Mouse (Mus musculus) kidney, embryonic 16.5 days (tissue): Measurements from ENCODE around the gene Pih1d1. TPM values are rescaled to one million over a fixed set of nuclear protein-coding genes. Genes with fewer than 3 reads are reported as not detected.
"Not testable (repeated sequence)": the region's sequence is repeated elsewhere in the genome, so short reads cannot be mapped to it uniquely, and the experiment has no call there.

Experiments
- ATAC-seq: fragments of 200-750 bp; cut with Nextera tagmentation; 2 replicates; pipeline ENCODE4 v1.8.0; 2017; ENCODE audit warnings: moderate TSS enrichment; ENCODE audit not compliant: low FRiP score, low TSS enrichment
- H3K27ac ChIP-seq: fragments of 300-500 bp; sonication (generic); 2 replicates; pipeline ENCODE4 v1.5.1; 2014; ENCODE audit warnings: low read length
- H3K27me3 ChIP-seq: fragments of 300-500 bp; sonication (generic); 2 replicates; pipeline ENCODE4 v1.6.1; 2014; ENCODE audit warnings: low read length, control low read depth, mixed read lengths; ENCODE audit not compliant: insufficient read depth
- H3K36me3 ChIP-seq: fragments of 300-500 bp; sonication (generic); 2 replicates; pipeline ENCODE4 v1.6.1; 2014; ENCODE audit warnings: low read length, control low read depth, mixed read lengths; ENCODE audit not compliant: insufficient read depth
- H3K4me1 ChIP-seq: fragments of 300-500 bp; sonication (generic); 2 replicates; pipeline ENCODE4 v1.6.1; 2014; ENCODE audit warnings: low read length, control low read depth, mixed read lengths; ENCODE audit not compliant: insufficient read depth
- H3K4me2 ChIP-seq: fragments of 300-500 bp; sonication (generic); replicated peaks from 2 replicates; pipeline ENCODE4 v1.6.1; 2014; ENCODE audit warnings: low read depth, low read length
- H3K4me3 ChIP-seq: fragments of 300-500 bp; sonication (generic); 2 replicates; pipeline ENCODE4 v1.5.1; 2014; ENCODE audit warnings: mild to moderate bottlenecking, low read length
- H3K9ac ChIP-seq: fragments of 300-500 bp; sonication (generic); replicated peaks from 2 replicates; pipeline ENCODE4 v1.6.1; 2014; ENCODE audit warnings: low read length
- H3K9me3 ChIP-seq: fragments of 300-500 bp; sonication (generic); 2 replicates; pipeline ENCODE4 v1.6.1; 2016; ENCODE audit warnings: low read length, control low read depth
- WGBS: fragments of 180-500 bp; shearing (Covaris S2); extraction: QIAGEN DNeasy Blood & Tissue Kit; methylation state at CpG from one replicate; pipeline ENCODE4 v1.1.7; 2014; 5-methylcytosine and 5-hydroxymethylcytosine counted together
- polyA plus RNA-seq: library from polyadenylated mRNA; unstranded; fragments of >200 nt; fragmentation: Nextera tagmentation; extraction: Ambion mirVana; gene quantifications from 2 replicates; pipeline ENCODE4 v1.2.1, GENCODE M21; 2015

Pih1d1 gene
- polyA plus RNA-seq, 1 experiment from 2014 or later = 112 TPM

DNA sequence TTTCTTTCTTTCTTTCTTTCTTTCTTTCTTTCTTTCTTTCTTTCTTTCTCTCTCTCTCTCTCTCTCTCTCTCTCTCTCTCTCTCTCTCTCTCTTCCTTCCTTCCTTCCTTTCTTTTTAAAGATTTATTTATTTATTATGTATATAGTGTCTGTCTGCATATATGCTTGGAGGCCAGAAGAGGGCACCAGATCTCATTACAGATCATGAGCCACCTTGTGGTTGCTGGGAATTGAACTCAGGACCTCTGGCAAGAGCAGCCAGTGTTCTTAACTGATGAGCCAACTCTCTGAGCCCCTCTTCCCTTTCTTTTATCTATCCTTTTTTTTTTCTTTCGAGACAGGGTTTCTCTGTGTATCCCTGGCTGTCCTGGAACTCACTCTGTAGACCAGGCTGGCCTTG lies 19.7 kb downstream of the Pih1d1 start:
- H3K36me3 ChIP-seq, ATAC-seq, H3K4me3 ChIP-seq, H3K9ac ChIP-seq, H3K4me2 ChIP-seq, H3K27ac ChIP-seq: not testable (repeated sequence)
- Histone ChIP-seq H3K4me1 (peaks cover 14% of the 10 kb centered on the region; the same call in 1 of the 2 replicates), H3K27me3 (peaks cover 69% of the 10 kb centered on the region), H3K9me3 (peaks cover 17% of the 10 kb centered on the region)
- WGBS = 73% methylated on average over 1 of the region's 1 CpGs

GRCm38 (mm10) chr7:45174567-45175280 lies 20.6 kb downstream of the Pih1d1 start:
- Histone ChIP-seq H3K27me3 (peaks cover 70% of the 10 kb centered on the region), H3K9me3 (peaks cover 8% of the 10 kb centered on the region), H3K27ac (no peak overlapping the region), H3K4me1 (peaks cover 14% of the 10 kb centered on the region; the same call in 1 of the 2 replicates), H3K4me2 (peak overlapping the region; percentile 33; the same call in 1 of the 2 replicates), H3K9ac (no peak overlapping the region; the same call in 1 of the 2 replicates), H3K36me3 (no peaks in the 10 kb centered on the region), H3K4me3 (no peak overlapping the region)
- WGBS = 3% methylated on average over 29 of the region's 29 CpGs
- ATAC-seq = peak; percentile 43; the same call in 1 of the 2 replicates

DNA sequence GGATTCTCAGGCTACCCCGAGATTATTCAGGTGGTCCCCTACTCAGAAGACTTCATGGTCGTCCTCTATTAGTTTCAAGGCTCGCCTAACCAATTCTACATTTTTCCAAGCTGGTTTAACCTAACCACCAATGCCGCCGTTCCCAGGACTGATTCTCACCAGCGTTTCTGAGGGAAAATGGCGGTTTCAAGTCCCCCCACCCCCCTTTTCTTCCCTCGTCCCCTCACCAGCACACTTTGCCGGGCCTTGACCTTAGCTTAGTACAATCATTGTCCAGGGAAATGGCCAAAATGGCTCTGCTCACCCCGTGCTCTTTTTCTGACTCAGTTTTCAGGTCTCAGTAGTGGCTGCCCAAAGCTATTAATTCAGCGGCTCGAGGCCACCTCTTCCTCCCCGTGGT lies 21.3 kb downstream of the Pih1d1 start:
- WGBS = 3% methylated on average over 13 of the region's 13 CpGs

DNA sequence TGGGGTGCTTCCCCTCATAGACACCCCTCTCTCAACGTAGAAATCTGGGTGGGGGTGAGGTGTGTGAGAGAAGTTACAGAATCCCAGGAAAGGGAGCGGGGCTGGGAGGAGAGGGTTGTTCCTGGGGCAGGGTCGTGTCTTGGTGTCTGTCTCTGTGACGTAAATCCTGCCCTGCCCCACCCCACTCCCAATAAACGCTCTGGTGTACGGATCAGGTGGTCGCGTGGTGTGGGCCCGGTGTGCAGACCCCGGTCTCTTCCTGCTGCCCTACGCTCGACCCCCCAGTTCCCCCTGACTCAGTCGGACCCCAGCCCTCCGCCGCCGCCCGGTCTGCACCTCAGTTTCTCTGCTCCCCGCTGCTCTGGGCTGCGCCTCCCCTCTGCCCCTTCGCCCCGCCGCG lies 21.8 kb downstream of the Pih1d1 start:
- H3K4me3 ChIP-seq = peak overlapping the region; percentile 28
- no peaks in the 10 kb centered on the region for H3K36me3 ChIP-seq
- under 1% methylated on average over 23 of the region's 23 CpGs for WGBS
- H3K9me3 ChIP-seq = no peaks in the 10 kb centered on the region
- no peak overlapping the region for H3K9ac ChIP-seq
- H3K27me3 ChIP-seq = peaks cover 82% of the 10 kb centered on the region
- no peak overlapping the region for H3K27ac ChIP-seq
- ATAC-seq = no peak
- H3K4me2 ChIP-seq = peak overlapping the region; percentile 41
- H3K4me1 ChIP-seq = peaks cover 14% of the 10 kb centered on the region; the same call in 1 of the 2 replicates

More for the DNA sequence above, 21.3 kb downstream of the Pih1d1 start:
- H3K27ac ChIP-seq = no peak overlapping the region
- no peak overlapping the region for H3K9ac ChIP-seq
- no peak overlapping the region for H3K4me3 ChIP-seq
- peaks cover 14% of the 10 kb centered on the region; the same call in 1 of the 2 replicates for H3K4me1 ChIP-seq
- peaks cover 1% of the 10 kb centered on the region for H3K9me3 ChIP-seq
- peaks cover 77% of the 10 kb centered on the region for H3K27me3 ChIP-seq
- no peaks in the 10 kb centered on the region for H3K36me3 ChIP-seq
- no peak overlapping the region for H3K4me2 ChIP-seq
- ATAC-seq = no peak

GRCm38 (mm10) chr7:45176356-45176755 lies 22.3 kb downstream of the Pih1d1 start:
- H3K4me2 ChIP-seq = peak overlapping the region; percentile 41
- H3K4me3 ChIP-seq = peak overlapping the region; percentile 28
- H3K36me3 ChIP-seq = no peaks in the 10 kb centered on the region
- no peaks in the 10 kb centered on the region for H3K9me3 ChIP-seq
- no peak overlapping the region for H3K9ac ChIP-seq
- H3K27ac ChIP-seq = no peak overlapping the region
- no peak for ATAC-seq
- peaks cover 86% of the 10 kb centered on the region for H3K27me3 ChIP-seq
- 1% methylated on average over 23 of the region's 31 CpGs for WGBS
- peaks cover 14% of the 10 kb centered on the region for H3K4me1 ChIP-seq

DNA sequence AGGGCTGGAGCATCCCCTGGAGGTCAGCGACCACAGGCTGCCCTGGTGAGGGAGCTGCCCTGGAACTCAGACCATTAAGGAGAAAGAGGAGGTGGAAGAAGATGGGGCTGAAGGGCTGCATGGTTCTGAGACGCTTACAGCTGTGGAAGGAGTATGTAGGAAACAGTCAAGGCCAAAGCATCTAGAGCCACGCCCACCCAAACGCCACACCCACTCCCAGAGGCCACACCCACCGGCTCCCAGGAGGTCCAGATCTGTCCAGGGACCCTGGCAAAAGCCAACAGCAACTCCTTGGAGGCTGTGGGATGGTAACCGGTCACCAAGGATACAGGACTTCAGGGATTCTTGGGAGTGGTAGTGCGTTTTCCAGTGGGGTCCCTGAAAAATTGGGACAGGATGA lies 24.4 kb downstream of the Pih1d1 start:
- Histone ChIP-seq H3K4me1 (peaks cover 27% of the 10 kb centered on the region), H3K9me3 (no peaks in the 10 kb centered on the region), H3K36me3 (no peaks in the 10 kb centered on the region), H3K9ac (no peak overlapping the region), H3K4me2 (no peak overlapping the region), H3K27me3 (peaks cover 97% of the 10 kb centered on the region), H3K4me3 (no peak overlapping the region), H3K27ac (no peak overlapping the region)
- no peak for ATAC-seq
- 23% methylated on average over 7 of the region's 7 CpGs for WGBS

DNA sequence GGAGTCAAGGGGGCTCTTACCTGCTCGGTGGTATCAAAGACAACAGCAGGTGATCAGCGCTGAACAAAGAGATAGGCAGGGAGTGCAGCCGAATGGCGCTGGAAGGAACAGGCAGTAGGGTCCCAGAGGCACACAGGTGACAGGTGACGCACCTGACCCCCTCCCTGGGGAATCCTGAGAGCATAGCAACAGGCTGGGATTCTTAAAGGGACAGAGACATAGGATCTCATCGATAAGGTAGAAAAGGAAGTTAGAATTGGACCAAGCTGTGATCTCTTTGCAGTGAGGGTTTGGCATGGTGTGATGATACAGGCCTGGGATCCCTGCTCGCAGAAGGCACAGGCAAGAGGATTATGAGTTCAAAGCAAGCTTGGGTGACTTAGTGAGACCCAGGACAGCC lies 25.4 kb downstream of the Pih1d1 start, which contains the start of gene Gfy:
Gfy (minus strand) TSS at position 101 of the 400 bp plus-strand sequence.
- H3K27ac ChIP-seq = no peak within 1 kb of the TSS
- H3K36me3 ChIP-seq = no peaks in the 10 kb centered on the region
- no peak within 1 kb of the TSS for H3K9ac ChIP-seq
- H3K4me3 ChIP-seq = no peak within 1 kb of the TSS
- no peak for ATAC-seq
- H3K27me3 ChIP-seq = peaks cover 99% of the 10 kb centered on the region
- H3K4me2 ChIP-seq = no peak within 1 kb of the TSS
- H3K4me1 ChIP-seq = peaks cover 27% of the 10 kb centered on the region
- WGBS = 36% methylated on average over 7 of the region's 7 CpGs
- H3K9me3 ChIP-seq = no peaks in the 10 kb centered on the region

DNA sequence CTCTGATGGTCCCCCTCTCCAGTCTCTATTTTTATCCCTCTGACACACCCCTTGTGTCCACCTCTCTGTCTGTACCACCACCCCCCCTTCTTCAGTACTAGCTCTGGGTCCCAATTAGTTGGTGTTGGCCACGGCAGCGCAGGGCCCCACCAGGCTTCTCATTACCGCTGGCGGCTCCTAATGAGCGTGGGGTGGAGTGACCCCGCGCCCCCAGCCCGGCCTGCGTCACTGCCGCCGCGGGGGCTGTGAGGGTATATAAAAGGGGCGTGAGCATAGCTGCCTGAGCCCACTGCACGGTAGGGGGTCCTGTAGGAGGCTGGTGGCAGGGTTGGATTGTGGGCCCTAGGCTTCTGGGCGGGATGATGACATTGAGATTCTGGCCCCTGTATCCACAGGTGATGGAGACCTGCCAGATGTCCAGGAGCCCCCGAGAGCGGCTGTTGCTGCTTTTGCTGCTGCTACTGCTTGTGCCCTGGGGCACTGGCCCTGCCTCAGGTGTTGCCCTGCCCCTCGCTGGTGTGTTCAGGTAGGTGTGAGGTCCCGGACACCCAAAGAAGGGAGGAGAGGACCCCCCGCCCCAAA lies 26.9 kb downstream of the Pih1d1 start, which contains the start of gene Pth2:
Pth2 (plus strand) TSS at position 100 of the 582 bp plus-strand sequence.
- Histone ChIP-seq H3K9me3 (no peaks in the 10 kb centered on the region), H3K4me3 (peak within 1 kb of the TSS; percentile 15; the same call in 1 of the 2 replicates), H3K4me2 (peak within 1 kb of the TSS; percentile 53; the same call in 1 of the 2 replicates), H3K27me3 (peaks cover 96% of the 10 kb centered on the region), H3K27ac (no peak within 1 kb of the TSS), H3K4me1 (peaks cover 20% of the 10 kb centered on the region), H3K36me3 (no peaks in the 10 kb centered on the region), H3K9ac (no peak within 1 kb of the TSS)
- WGBS = 13% methylated on average over 19 of the region's 20 CpGs
- ATAC-seq = no peak

- no peaks in the 10 kb centered on the region for H3K9me3 ChIP-seq
- H3K9ac ChIP-seq = no peak overlapping the region
- no peak; the same call in 1 of the 2 replicates for ATAC-seq
- no peaks in the 10 kb centered on the region for H3K36me3 ChIP-seq
- H3K4me1 ChIP-seq = peaks cover 14% of the 10 kb centered on the region
- peaks cover 92% of the 10 kb centered on the region for H3K27me3 ChIP-seq
- 4% methylated on average over 33 of the region's 35 CpGs for WGBS
- H3K4me3 ChIP-seq = peak overlapping the region; percentile 15; the same call in 1 of the 2 replicates
- H3K4me2 ChIP-seq = peak overlapping the region; percentile 53; the same call in 1 of the 2 replicates
- no peak overlapping the region for H3K27ac ChIP-seq
Observed at GRCm38 (mm10) chr7:45181540-45181939, 27.4 kb downstream of the Pih1d1 start.
